Mouse (Mus musculus): ENCODE results near the gene Cpm. TPM values are rescaled to one million over a fixed set of nuclear protein-coding genes. Genes with fewer than 3 reads are reported as not detected.

The Cpm gene
- polyA plus RNA-seq, 1 experiment from 2014 or later = 38.3 TPM

- no peak overlapping the region for H3K27ac ChIP-seq (replicated peaks; ENCODE audit: low read depth, low read length)
- H3K4me2 ChIP-seq (ENCODE audit: low read depth, severe bottlenecking) = no peak overlapping the region
- ATAC-seq (ENCODE audit: insufficient number of reproducible peaks, low FRiP score, low TSS enrichment, low read depth) (no peak), DNase-seq (ENCODE audit: low spot score) (no peak)
- no peaks in the 10 kb centered on the region for H3K36me3 ChIP-seq (ENCODE audit: control insufficient read depth, insufficient read depth, low read length)
- peaks cover 3% of the 10 kb centered on the region; the same call in 1 of the 2 replicates for H3K4me1 ChIP-seq (ENCODE audit: control insufficient read depth, insufficient read depth, low read length)
- 87% methylated on average over 11 of the region's 11 CpGs for WGBS
- H3K9ac ChIP-seq (ENCODE audit: low read length) = no peak overlapping the region
- H3K9me3 ChIP-seq (ENCODE audit: control insufficient read depth, low read length) = no peaks in the 10 kb centered on the region
- H3K27me3 ChIP-seq (ENCODE audit: control insufficient read depth, insufficient read depth, low read length) = no peaks in the 10 kb centered on the region
- no peak overlapping the region for H3K4me3 ChIP-seq (ENCODE audit: low read depth, low read length)
These were observed 20.2 kb downstream of the Cpm start for GRCm38 (mm10) chr10:117649292-117650041.

GRCm38 (mm10) chr10:117650042-117650655, 20.8 kb downstream of the Cpm start:
- Histone ChIP-seq H3K27me3 (ENCODE audit: control insufficient read depth, insufficient read depth, low read length) (no peaks in the 10 kb centered on the region), H3K4me2 (ENCODE audit: low read depth, severe bottlenecking) (no peak overlapping the region), H3K4me3 (ENCODE audit: low read depth, low read length) (no peak overlapping the region), H3K36me3 (ENCODE audit: control insufficient read depth, insufficient read depth, low read length) (no peaks in the 10 kb centered on the region), H3K9me3 (ENCODE audit: control insufficient read depth, low read length) (no peaks in the 10 kb centered on the region), H3K27ac (replicated peaks; ENCODE audit: low read depth, low read length) (no peak overlapping the region), H3K9ac (ENCODE audit: low read length) (no peak overlapping the region), H3K4me1 (ENCODE audit: control insufficient read depth, insufficient read depth, low read length) (no peaks in the 10 kb centered on the region)
- no peak for ATAC-seq (ENCODE audit: insufficient number of reproducible peaks, low FRiP score, low TSS enrichment, low read depth)
- no peak for DNase-seq (ENCODE audit: low spot score)
- WGBS = 92% methylated on average over 12 of the region's 12 CpGs

- no peak overlapping the region for H3K27ac ChIP-seq (replicated peaks; ENCODE audit: low read depth, low read length)
- H3K9me3 ChIP-seq (ENCODE audit: control insufficient read depth, low read length) = no peaks in the 10 kb centered on the region
- H3K27me3 ChIP-seq (ENCODE audit: control insufficient read depth, insufficient read depth, low read length) = no peaks in the 10 kb centered on the region
- ATAC-seq (ENCODE audit: insufficient number of reproducible peaks, low FRiP score, low TSS enrichment, low read depth) (no peak), DNase-seq (ENCODE audit: low spot score) (no peak)
- H3K4me1 ChIP-seq (ENCODE audit: control insufficient read depth, insufficient read depth, low read length) = peaks cover under 1% of the 10 kb centered on the region; the same call in 1 of the 2 replicates
- no peaks in the 10 kb centered on the region for H3K36me3 ChIP-seq (ENCODE audit: control insufficient read depth, insufficient read depth, low read length)
- WGBS = 85% methylated on average over 7 of the region's 7 CpGs
- no peak overlapping the region for H3K4me3 ChIP-seq (ENCODE audit: low read depth, low read length)
- no peak overlapping the region for H3K9ac ChIP-seq (ENCODE audit: low read length)
- H3K4me2 ChIP-seq (ENCODE audit: low read depth, severe bottlenecking) = no peak overlapping the region
These were observed 21.4 kb downstream of the Cpm start for GRCm38 (mm10) chr10:117650725-117651124.

DNA sequence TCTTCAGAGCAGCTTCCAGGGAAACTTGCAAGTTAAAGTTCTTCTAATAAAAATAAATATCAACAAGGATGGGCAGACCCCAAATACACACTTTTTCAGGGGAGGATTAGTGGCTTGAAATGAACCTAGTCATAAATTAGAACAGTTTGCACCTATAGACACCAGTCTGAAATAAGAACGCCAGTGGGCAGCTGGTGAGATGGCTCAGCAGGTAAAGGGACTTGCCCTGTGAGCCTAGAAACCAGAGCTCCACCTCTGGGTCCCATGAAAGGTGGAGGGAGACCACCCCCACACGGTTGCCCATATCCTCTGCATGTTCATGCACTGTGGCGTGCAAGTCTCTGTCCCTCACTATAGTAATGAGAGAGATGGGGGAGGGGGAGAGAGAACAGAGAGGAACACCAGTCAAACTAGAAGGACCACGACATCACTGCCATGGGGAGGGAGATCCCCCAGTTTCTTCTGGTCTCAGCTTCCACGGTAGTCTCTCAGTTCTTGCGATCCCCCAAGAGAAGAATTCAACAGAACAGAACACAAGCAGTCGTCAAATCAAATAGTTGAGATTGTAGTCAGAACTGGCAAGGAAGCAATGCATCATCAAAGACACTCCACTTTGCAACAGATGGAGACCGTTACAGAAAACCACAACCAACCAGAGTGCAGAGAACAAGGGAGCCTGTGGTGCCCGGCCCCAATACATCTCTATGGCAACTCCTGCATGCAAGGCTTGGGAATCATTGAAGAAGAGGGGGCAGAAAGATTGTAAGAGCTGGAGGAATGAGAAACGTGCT, 22.5 kb downstream of the Cpm start:
- DNase-seq (ENCODE audit: low spot score) = no peak
- H3K27me3 ChIP-seq (ENCODE audit: control insufficient read depth, insufficient read depth, low read length) = no peaks in the 10 kb centered on the region
- H3K9ac ChIP-seq (ENCODE audit: low read length) = no peak overlapping the region
- no peak overlapping the region for H3K4me2 ChIP-seq (ENCODE audit: low read depth, severe bottlenecking)
- ATAC-seq (ENCODE audit: insufficient number of reproducible peaks, low FRiP score, low TSS enrichment, low read depth) = no peak
- H3K9me3 ChIP-seq (ENCODE audit: control insufficient read depth, low read length) = no peaks in the 10 kb centered on the region
- WGBS = 63% methylated on average over 10 of the region's 10 CpGs
- peaks cover 4% of the 10 kb centered on the region; the same call in 1 of the 2 replicates for H3K4me1 ChIP-seq (ENCODE audit: control insufficient read depth, insufficient read depth, low read length)
- no peak overlapping the region for H3K4me3 ChIP-seq (ENCODE audit: low read depth, low read length)
- no peaks in the 10 kb centered on the region for H3K36me3 ChIP-seq (ENCODE audit: control insufficient read depth, insufficient read depth, low read length)
- no peak overlapping the region for H3K27ac ChIP-seq (replicated peaks; ENCODE audit: low read depth, low read length)

- H3K4me1 ChIP-seq (ENCODE audit: control insufficient read depth, insufficient read depth, low read length) = peaks cover 4% of the 10 kb centered on the region; the same call in 1 of the 2 replicates
- WGBS = 91% methylated on average over 4 of the region's 4 CpGs
- no peak overlapping the region for H3K4me2 ChIP-seq (ENCODE audit: low read depth, severe bottlenecking)
- H3K36me3 ChIP-seq (ENCODE audit: control insufficient read depth, insufficient read depth, low read length) = no peaks in the 10 kb centered on the region
- H3K27ac ChIP-seq (replicated peaks; ENCODE audit: low read depth, low read length) = no peak overlapping the region
- ATAC-seq (ENCODE audit: insufficient number of reproducible peaks, low FRiP score, low TSS enrichment, low read depth) (no peak), DNase-seq (ENCODE audit: low spot score) (no peak)
- H3K9me3 ChIP-seq (ENCODE audit: control insufficient read depth, low read length) = no peaks in the 10 kb centered on the region
- H3K9ac ChIP-seq (ENCODE audit: low read length) = no peak overlapping the region
- H3K4me3 ChIP-seq (ENCODE audit: low read depth, low read length) = no peak overlapping the region
- no peaks in the 10 kb centered on the region for H3K27me3 ChIP-seq (ENCODE audit: control insufficient read depth, insufficient read depth, low read length)
These were observed 23.1 kb downstream of the Cpm start for GRCm38 (mm10) chr10:117652378-117652774.

- no peak overlapping the region for H3K9ac ChIP-seq (ENCODE audit: low read length)
- no peak overlapping the region for H3K27ac ChIP-seq (replicated peaks; ENCODE audit: low read depth, low read length)
- H3K4me2 ChIP-seq (ENCODE audit: low read depth, severe bottlenecking) = no peak overlapping the region
- H3K27me3 ChIP-seq (ENCODE audit: control insufficient read depth, insufficient read depth, low read length) = no peaks in the 10 kb centered on the region
- WGBS = 89% methylated on average over 8 of the region's 8 CpGs
- no peaks in the 10 kb centered on the region for H3K36me3 ChIP-seq (ENCODE audit: control insufficient read depth, insufficient read depth, low read length)
- DNase-seq (ENCODE audit: low spot score) (no peak), ATAC-seq (ENCODE audit: insufficient number of reproducible peaks, low FRiP score, low TSS enrichment, low read depth) (no peak)
- no peaks in the 10 kb centered on the region for H3K9me3 ChIP-seq (ENCODE audit: control insufficient read depth, low read length)
- H3K4me3 ChIP-seq (ENCODE audit: low read depth, low read length) = no peak overlapping the region
- peaks cover 4% of the 10 kb centered on the region; the same call in 1 of the 2 replicates for H3K4me1 ChIP-seq (ENCODE audit: control insufficient read depth, insufficient read depth, low read length)
These were observed 23.9 kb downstream of the Cpm start for GRCm38 (mm10) chr10:117652930-117653778.

DNA sequence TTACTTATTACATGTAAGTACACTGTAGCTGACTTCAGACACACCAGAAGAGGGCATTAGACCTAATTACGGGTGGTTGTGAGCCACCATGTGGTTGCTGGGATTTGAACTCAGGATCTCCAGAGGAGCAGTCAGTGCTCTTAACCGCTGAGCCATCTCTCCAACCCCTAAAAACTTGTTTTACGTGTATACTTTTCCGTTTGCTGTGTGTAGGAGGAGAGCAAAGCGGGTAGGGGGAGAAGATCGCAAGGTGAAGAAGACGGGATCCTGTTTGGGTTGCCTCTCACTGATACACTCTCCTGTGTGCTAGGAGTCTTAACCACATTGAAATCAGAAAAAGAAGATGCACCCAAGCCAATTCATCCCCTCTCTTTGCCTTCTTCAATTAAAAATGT, 24.5 kb downstream of the Cpm start:
- Histone ChIP-seq H3K36me3 (ENCODE audit: control insufficient read depth, insufficient read depth, low read length) (no peaks in the 10 kb centered on the region), H3K9me3 (ENCODE audit: control insufficient read depth, low read length) (no peaks in the 10 kb centered on the region), H3K4me1 (ENCODE audit: control insufficient read depth, insufficient read depth, low read length) (peaks cover 4% of the 10 kb centered on the region; the same call in 1 of the 2 replicates), H3K27me3 (ENCODE audit: control insufficient read depth, insufficient read depth, low read length) (no peaks in the 10 kb centered on the region), H3K27ac (replicated peaks; ENCODE audit: low read depth, low read length) (no peak overlapping the region), H3K4me2 (ENCODE audit: low read depth, severe bottlenecking) (no peak overlapping the region), H3K9ac (ENCODE audit: low read length) (no peak overlapping the region), H3K4me3 (ENCODE audit: low read depth, low read length) (no peak overlapping the region)
- no peak for DNase-seq (ENCODE audit: low spot score)
- ATAC-seq (ENCODE audit: insufficient number of reproducible peaks, low FRiP score, low TSS enrichment, low read depth) = no peak
- 93% methylated on average over 7 of the region's 7 CpGs for WGBS

Data from limb, embryonic 11.5 days (tissue).